Mouse (Mus musculus): ENCODE results near the gene Cnnm3.

- TF ChIP-seq CTCF (IDR thresholded peaks at IDR 0.05; ENCODE audit: insufficient read depth, low read length): no peak
- TF ChIP-seq POLR2A (IDR thresholded peaks at IDR 0.05; ENCODE audit: borderline replicate concordance, extremely low read depth, low read depth, low read length): no peak
These were observed 40.2 kb downstream of the Cnnm3 start for GRCm38 (mm10) chr1:36551904-36552303.
